Mouse (Mus musculus) lung, adult 2 months (tissue): Measurements from ENCODE around the gene Ewsr1.

Experiments
- CTCF ChIP-seq: fragments of 200-500 bp; IDR thresholded peaks from 2 replicates; pipeline ENCODE4 v1.5.1; 2011; ENCODE audit warnings: mild to moderate bottlenecking, low read length, control low read depth; ENCODE audit not compliant: insufficient read depth
- POLR2A ChIP-seq: fragments of 200-500 bp; IDR thresholded peaks from 2 replicates; pipeline ENCODE4 v1.6.1; 2011; ENCODE audit warnings: low read depth, mild to moderate bottlenecking, control low read depth, low read length, borderline replicate concordance; ENCODE audit errors: extremely low read depth

- TF ChIP-seq POLR2A (no peak), CTCF (no peak)
Observed at GRCm38 (mm10) chr11:5054151-5054550, 44.9 kb downstream of the Ewsr1 start.
